Mouse (Mus musculus) brain, embryonic 14.5 days (tissue): ENCODE measurements around the gene Mettl9.

Source experiments
- CTCF ChIP-seq: fragments of 200-500 bp; IDR thresholded peaks from 2 replicates; pipeline ENCODE4 v1.5.1; 2012; ENCODE audit warnings: inconsistent platforms, mild to moderate bottlenecking, moderate library complexity, borderline replicate concordance; ENCODE audit not compliant: insufficient read depth, insufficient read length; ENCODE audit errors: extremely low read depth
- POLR2A ChIP-seq: fragments of 200-500 bp; IDR thresholded peaks from 2 replicates; pipeline ENCODE4 v1.6.1; 2012; ENCODE audit warnings: mild to moderate bottlenecking, inconsistent platforms, borderline replicate concordance; ENCODE audit not compliant: poor library complexity, insufficient read depth, insufficient read length, severe bottlenecking; ENCODE audit errors: extremely low read depth

DNA sequence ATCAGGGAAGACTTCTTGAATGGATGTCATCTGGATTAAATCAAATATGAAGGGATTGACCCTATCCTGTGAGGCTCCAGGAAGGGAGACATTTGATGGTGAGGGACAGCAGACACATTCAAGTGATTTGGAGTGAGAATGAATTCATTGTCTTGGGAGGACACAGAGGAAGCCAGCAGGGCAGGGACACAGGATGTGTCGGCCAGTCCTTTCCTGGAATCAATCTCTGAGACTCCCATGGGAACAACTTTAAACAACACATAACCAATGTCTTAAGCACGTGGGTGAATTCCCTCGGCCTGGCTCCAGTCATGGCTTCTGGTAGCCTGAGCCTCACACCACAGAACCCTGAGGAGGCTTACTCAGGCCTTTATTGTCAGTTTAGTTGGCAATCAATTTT is 73.6 kb downstream of the Mettl9 start:
- no peak for TF ChIP-seq CTCF
- TF ChIP-seq POLR2A: no peak
